Mouse (Mus musculus) WW6 (cell line): Measurements from ENCODE around the gene Igf1r.

ENCODE experiments used
- DNase-seq: peaks from one replicate; pipeline ENCODE4 v3.0.0-alpha.2; 2013; ENCODE audit warnings: low read depth, low spot score

Gene Igf1r

GRCm38 (mm10) chr7:68075401-68075800, 122.8 kb downstream of the Igf1r start:
- DNase-seq = no peak

- no peak for DNase-seq
These were observed 127.7 kb downstream of the Igf1r start for GRCm38 (mm10) chr7:68080122-68080845.

- no peak for DNase-seq
These were observed 132.7 kb downstream of the Igf1r start for GRCm38 (mm10) chr7:68085338-68085737.

- no peak for DNase-seq
These were observed 133.3 kb downstream of the Igf1r start for GRCm38 (mm10) chr7:68085870-68086341.

- no peak for DNase-seq
These were observed 134.9 kb downstream of the Igf1r start for GRCm38 (mm10) chr7:68087496-68087895.

- DNase-seq = no peak
These were observed 136.2 kb downstream of the Igf1r start for GRCm38 (mm10) chr7:68088825-68089224.

GRCm38 (mm10) chr7:68089725-68090124, 137.1 kb downstream of the Igf1r start:
- no peak for DNase-seq

GRCm38 (mm10) chr7:68090576-68090975, 137.9 kb downstream of the Igf1r start:
- no peak for DNase-seq

- no peak for DNase-seq
These were observed 139.8 kb downstream of the Igf1r start for GRCm38 (mm10) chr7:68092304-68092978.

GRCm38 (mm10) chr7:68093817-68094216, 141.2 kb downstream of the Igf1r start:
- DNase-seq = no peak

- no peak for DNase-seq
These were observed 142.9 kb downstream of the Igf1r start for GRCm38 (mm10) chr7:68095574-68095973.

- DNase-seq = no peak
These were observed 143.8 kb downstream of the Igf1r start for GRCm38 (mm10) chr7:68096411-68096810.

GRCm38 (mm10) chr7:68097081-68097836, 144.6 kb downstream of the Igf1r start:
- no peak for DNase-seq

GRCm38 (mm10) chr7:68098098-68098497, 145.5 kb downstream of the Igf1r start:
- no peak for DNase-seq

- DNase-seq = no peak
These were observed 147.8 kb downstream of the Igf1r start for GRCm38 (mm10) chr7:68100388-68100787.

GRCm38 (mm10) chr7:68102456-68103177, 150.0 kb downstream of the Igf1r start:
- DNase-seq = no peak

GRCm38 (mm10) chr7:68103178-68103530, 150.5 kb downstream of the Igf1r start:
- no peak for DNase-seq

GRCm38 (mm10) chr7:68111532-68111931, 158.9 kb downstream of the Igf1r start:
- DNase-seq = no peak

GRCm38 (mm10) chr7:68112582-68112981, 160.0 kb downstream of the Igf1r start:
- no peak for DNase-seq

- DNase-seq = no peak
These were observed 161.7 kb downstream of the Igf1r start for GRCm38 (mm10) chr7:68114364-68114763.

- no peak for DNase-seq
These were observed 162.5 kb downstream of the Igf1r start for GRCm38 (mm10) chr7:68114983-68115715.
